Comparison of ENCODE assay signal across 12 mouse cellular contexts in the genomic region with DNA sequence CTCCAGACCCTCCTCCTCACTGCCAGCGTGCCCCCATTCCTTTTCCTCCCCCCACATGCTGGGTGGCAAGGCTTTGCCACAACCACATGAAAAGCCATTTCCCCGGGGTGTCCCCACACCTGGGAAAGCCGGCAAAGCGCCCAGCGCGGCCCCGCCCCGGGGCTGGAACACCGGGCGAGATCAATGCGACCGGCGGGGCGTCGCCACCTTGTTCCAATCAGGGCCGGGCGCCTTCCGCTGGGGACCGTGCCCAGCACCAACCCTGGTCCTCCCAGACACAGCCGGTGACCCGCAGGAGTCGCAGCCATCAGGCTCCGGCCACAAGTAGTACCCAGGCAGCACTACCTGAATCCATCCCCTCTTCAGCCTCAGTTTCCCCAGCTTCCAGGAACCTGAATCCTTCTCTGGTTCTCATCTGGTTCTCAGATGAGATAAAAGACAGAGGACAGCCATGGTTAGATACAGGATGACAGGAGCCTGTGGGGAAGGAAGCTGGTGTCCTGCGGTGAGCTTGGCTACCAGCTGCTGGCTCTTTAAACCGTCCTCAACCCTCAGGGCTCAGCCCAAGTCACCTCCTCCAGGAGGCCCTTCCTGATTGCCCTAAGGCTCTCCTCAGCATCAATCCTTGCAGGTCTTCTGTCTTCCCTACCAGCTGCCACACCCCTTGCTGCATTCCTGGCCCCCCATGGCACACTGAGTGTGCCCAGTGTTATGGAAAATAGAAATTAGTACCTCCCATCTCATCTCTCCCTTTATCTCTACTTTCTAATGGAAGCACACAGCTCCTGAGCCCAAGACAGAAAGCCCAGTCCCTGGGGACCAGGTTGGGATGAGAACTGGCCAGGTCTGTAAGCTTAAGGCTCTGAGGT. TPM values are rescaled to one million over a fixed set of nuclear protein-coding genes. Genes with fewer than 3 reads are reported as not detected.
A peak's percentile ranks its signal among the peaks of the same experiment; 100 is the strongest.
DNase-seq lines count a peak whose midpoint lies in the region; ATAC-seq and TF ChIP-seq lines count a peak whose summit lies in the region.
"Had no signal": no experiment of that assay in that cellular context is flagged by ENCODE, and none has a peak within 500 bp of the region (broad histone marks: within the 10 kb centered on the region; RNA-seq: fewer than 3 reads in every experiment).

No protein-coding gene starts in this region.

- peaks cover 98% of the 10 kb centered on the region for H3K27me3 ChIP-seq in heart, embryonic 15.5 days
- peaks cover 82% of the 10 kb centered on the region for H3K27me3 ChIP-seq in midbrain, embryonic 13.5 days
- peaks cover 58% of the 10 kb centered on the region for H3K27me3 ChIP-seq in midbrain, embryonic 16.5 days (ENCODE audit: control insufficient read depth, insufficient read depth, low read depth, low read length)
- peaks cover 69% of the 10 kb centered on the region for H3K27me3 ChIP-seq in stomach, embryonic 15.5 days (replicated peaks)
- H3K27me3 ChIP-seq in kidney, adult 2 months (replicated peaks; ENCODE audit: control insufficient read depth, insufficient read depth, low read length), result no peaks in the 10 kb centered on the region

- ATAC-seq in heart, embryonic 15.5 days (replicated peaks; ENCODE audit: insufficient number of reproducible peaks, insufficient read depth, low FRiP score, low read depth), result no peak
- ATAC-seq in midbrain, embryonic 13.5 days, result no peak
- ATAC-seq in midbrain, embryonic 16.5 days, result no peak
- ATAC-seq in stomach, embryonic 15.5 days (ENCODE audit: insufficient read depth, low FRiP score, low read depth), result peak; percentile 44; the same call in 1 of the 2 replicates

- H3K4me3 ChIP-seq in heart, embryonic 15.5 days, result 0 out of 2 replicates have a peak overlapping the region, but pooled peaks have one; percentile 8
- no peak overlapping the region for H3K4me3 ChIP-seq in midbrain, embryonic 13.5 days (replicated peaks)
- no peak overlapping the region for H3K4me3 ChIP-seq in midbrain, embryonic 16.5 days (ENCODE audit: low read depth, low read length)
- H3K4me3 ChIP-seq in stomach, embryonic 15.5 days (replicated peaks), result no peak overlapping the region
- H3K4me3 ChIP-seq in kidney, adult 2 months (ENCODE audit: insufficient read depth, low read depth, low read length), result no peak overlapping the region

- peaks cover 8% of the 10 kb centered on the region for H3K4me1 ChIP-seq in heart, embryonic 15.5 days (replicated peaks)
- peaks cover 12% of the 10 kb centered on the region for H3K4me1 ChIP-seq in midbrain, embryonic 13.5 days (replicated peaks)
- no peaks in the 10 kb centered on the region for H3K4me1 ChIP-seq in midbrain, embryonic 16.5 days (ENCODE audit: control insufficient read depth, insufficient read depth, low read length)
- H3K4me1 ChIP-seq in stomach, embryonic 15.5 days, result peaks cover 15% of the 10 kb centered on the region
- H3K4me1 ChIP-seq in kidney, adult 2 months (ENCODE audit: control insufficient read depth, insufficient read depth, low read length), result no peaks in the 10 kb centered on the region

- H3K36me3 ChIP-seq in heart, embryonic 15.5 days, result no peaks in the 10 kb centered on the region
- H3K36me3 ChIP-seq in midbrain, embryonic 13.5 days, result no peaks in the 10 kb centered on the region
- no peaks in the 10 kb centered on the region for H3K36me3 ChIP-seq in midbrain, embryonic 16.5 days (ENCODE audit: control insufficient read depth, insufficient read depth, low read length)
- no peaks in the 10 kb centered on the region for H3K36me3 ChIP-seq in stomach, embryonic 15.5 days
- H3K36me3 ChIP-seq in kidney, adult 2 months (ENCODE audit: control insufficient read depth, insufficient read depth, low read length), result no peaks in the 10 kb centered on the region

- TF ChIP-seq CTCF in kidney, adult 2 months (conservative IDR thresholded peaks at IDR 0.05; ENCODE audit: insufficient read depth, insufficient read length, low read depth, low read length), result no peak

- H3K9ac ChIP-seq in heart, embryonic 15.5 days, result no peak overlapping the region
- no peak overlapping the region for H3K9ac ChIP-seq in midbrain, embryonic 13.5 days (replicated peaks)
- no peak overlapping the region for H3K9ac ChIP-seq in midbrain, embryonic 16.5 days (ENCODE audit: low read depth, low read length)
- H3K9ac ChIP-seq in stomach, embryonic 15.5 days, result no peak overlapping the region
- H3K9ac ChIP-seq: liver, embryonic 14.5 days had no signal

- TF ChIP-seq POLR2A in kidney, adult 2 months (IDR thresholded peaks at IDR 0.05; ENCODE audit: low read depth, low read length), result no peak

- H3K27ac ChIP-seq in heart, embryonic 15.5 days, result no peak overlapping the region
- no peak overlapping the region for H3K27ac ChIP-seq in midbrain, embryonic 13.5 days
- no peak overlapping the region for H3K27ac ChIP-seq in midbrain, embryonic 16.5 days (ENCODE audit: low read length)
- no peak overlapping the region for H3K27ac ChIP-seq in stomach, embryonic 15.5 days
- no peak overlapping the region for H3K27ac ChIP-seq in kidney, adult 2 months (ENCODE audit: insufficient read depth, low read depth, low read length)
- H3K27ac ChIP-seq: liver, embryonic 14.5 days had no signal

- no peak overlapping the region for H3K4me2 ChIP-seq in heart, embryonic 15.5 days
- H3K4me2 ChIP-seq in midbrain, embryonic 13.5 days (replicated peaks), result 0 out of 2 replicates have a peak overlapping the region, but pooled peaks have one; percentile 13
- no peak overlapping the region for H3K4me2 ChIP-seq in midbrain, embryonic 16.5 days (ENCODE audit: low read length)
- H3K4me2 ChIP-seq in stomach, embryonic 15.5 days, result peak overlapping the region; percentile 30; the same call in 1 of the 2 replicates

- no peaks in the 10 kb centered on the region for H3K9me3 ChIP-seq in heart, embryonic 15.5 days (replicated peaks)
- no peaks in the 10 kb centered on the region for H3K9me3 ChIP-seq in midbrain, embryonic 13.5 days
- no peaks in the 10 kb centered on the region for H3K9me3 ChIP-seq in midbrain, embryonic 16.5 days (replicated peaks; ENCODE audit: control insufficient read depth, low read length, poor library complexity, severe bottlenecking)
- no peaks in the 10 kb centered on the region for H3K9me3 ChIP-seq in stomach, embryonic 15.5 days

- no peak for DNase-seq in heart, postnatal 4 days
- peak; percentile 47 for DNase-seq in induced T-regulatory cell, adult 2 months (ENCODE audit: low read depth)
- DNase-seq in kidney, adult 2 months, result no peak
- no peak for DNase-seq in thymus, postnatal 0 days (ENCODE audit: low spot score)
- DNase-seq: gastrocnemius, postnatal 14 days; kidney, adult 11 months; layer of hippocampus, postnatal 36 days had no signal

- 2% methylated on average over 25 of the region's 25 CpGs for WGBS in heart, embryonic 15.5 days
- WGBS in midbrain, embryonic 13.5 days, result 1% methylated on average over 25 of the region's 25 CpGs
- under 1% methylated on average over 25 of the region's 25 CpGs for WGBS in midbrain, embryonic 16.5 days
- 2% methylated on average over 25 of the region's 25 CpGs for WGBS in stomach, embryonic 15.5 days
- 2% methylated on average over 25 of the region's 25 CpGs for WGBS in kidney, adult 2 months

RNA-seq across cellular contexts. Expression of gene Runx3, which starts 20.4 kb away (rescaled TPM):
- polyA plus RNA-seq in heart, embryonic 15.5 days (2015; fragmentation: Nextera tagmentation; extraction: Ambion mirVana), result 0.14 and 0.77 TPM in 2 replicates
- under 1 TPM; 0.25 to 0.45 TPM for total RNA-seq in heart, postnatal 4 days (2021)
- not detected in 2 replicates for polyA plus RNA-seq in midbrain, embryonic 13.5 days (2015; fragmentation: Nextera tagmentation; extraction: Ambion mirVana)
- polyA plus RNA-seq in midbrain, embryonic 16.5 days (2015; fragmentation: Nextera tagmentation; extraction: Ambion mirVana), result not detected in 2 replicates
- polyA plus RNA-seq in stomach, embryonic 15.5 days (2015; fragmentation: Nextera tagmentation; extraction: Ambion mirVana), result 0.21 and 0.26 TPM in 2 replicates
- 0.65 and 1.4 TPM in 2 replicates for polyA plus RNA-seq in kidney, adult 2 months (2012; rRNA removed)
- polyA plus RNA-seq in thymus, postnatal 0 days (2015; fragmentation: Nextera tagmentation; extraction: Ambion mirVana), result 4.8 and 7.9 TPM in 2 replicates
- total RNA-seq: layer of hippocampus, postnatal 36 days had no signal

Comparison
In these comparisons a context has a peak if more than half of its experiments do, and no peak if none do; other contexts are left out.
1. H3K4me2 ChIP-seq: peak in midbrain, embryonic 13.5 days (single experiment) and stomach, embryonic 15.5 days (single experiment); none in heart, embryonic 15.5 days (single experiment) and midbrain, embryonic 16.5 days (single experiment).